Mouse (Mus musculus) natural killer cell, adult 2 months (primary cell): ENCODE measurements at regions not wholly inside any gene's neighbourhood (a gene's known extent, or its start where the extent isn't known, plus 50 kb on each side); places are given as distances from the start of the nearest gene placed in this dataset.

Experiments used
- DNase-seq, 2 experiments: peaks; one replicate each; pipeline ENCODE4 v3.0.0; 2022; ENCODE audit warnings: low spot score in 2 of 2

- peak; percentile 42 to 63 for DNase-seq
Observed at GRCm38 (mm10) chrX:96019556-96019955, 62.8 kb upstream of the Las1l start.

- DNase-seq, result peak; percentile 1 to 16
Observed at GRCm38 (mm10) chrX:96020407-96020806, 63.6 kb upstream of the Las1l start.

GRCm38 (mm10) chrX:96025374-96025773 is 68.6 kb upstream of the Las1l start:
- DNase-seq, result no peak

- DNase-seq, result peak; percentile 22 to 23
Observed at GRCm38 (mm10) chrX:96025876-96026275, 69.1 kb upstream of the Las1l start.

GRCm38 (mm10) chrX:96031591-96031990 is 64.3 kb upstream of the Msn start:
- DNase-seq, result no peak

- DNase-seq, result no peak
Observed at GRCm38 (mm10) chrX:96035307-96035706, 60.5 kb upstream of the Msn start.

- DNase-seq, result no peak
Observed at GRCm38 (mm10) chrX:96042193-96042592, 53.6 kb upstream of the Msn start.
